ENCODE assay signal across 25 mouse cellular contexts in the genomic region with DNA sequence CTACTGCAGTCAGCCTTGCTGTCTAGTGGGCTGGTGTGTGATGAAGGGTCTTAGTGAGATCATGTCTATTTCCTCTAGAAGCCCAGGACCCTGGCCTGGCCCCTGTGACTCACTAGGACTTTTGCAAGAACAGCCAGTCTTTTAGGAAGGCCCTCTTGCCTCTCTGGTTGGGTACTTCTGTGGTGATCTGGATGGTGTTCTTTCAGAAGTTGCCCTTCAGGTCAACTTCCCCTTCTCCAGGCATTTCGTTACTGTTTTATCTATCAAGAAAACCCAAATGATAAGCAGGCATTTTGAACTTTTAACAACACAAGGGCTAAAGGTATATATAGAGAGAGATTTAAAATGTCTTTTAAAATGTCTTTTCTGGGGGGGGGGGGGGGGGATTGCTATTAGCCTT.
DNase-seq lines count a peak whose midpoint lies in the region; ATAC-seq and TF ChIP-seq lines count a peak whose summit lies in the region.
"Had no signal": no experiment of that assay in that cellular context is flagged by ENCODE, and none has a peak within 500 bp of the region (broad histone marks: within the 10 kb centered on the region; RNA-seq: fewer than 3 reads in every experiment).

No protein-coding gene starts in this region.

- no peaks in the 10 kb centered on the region for H3K4me1 ChIP-seq in kidney, postnatal 0 days (replicated peaks; ENCODE audit: insufficient read depth, low read length)
- H3K4me1 ChIP-seq in MEL (ENCODE audit: control insufficient read depth in 1 of 2, insufficient read depth in 2 of 2, low read length in 2 of 2): peaks cover 7 to 15% of the 10 kb centered on the region in 2 experiments
- H3K4me1 ChIP-seq in forebrain, embryonic 16.5 days (replicated peaks; ENCODE audit: control insufficient read depth, insufficient read depth, low read length): no peaks in the 10 kb centered on the region
- H3K4me1 ChIP-seq: heart, embryonic 13.5 days; limb, embryonic 12.5 days; stomach, embryonic 15.5 days had no signal

- no peaks in the 10 kb centered on the region for H3K79me2 ChIP-seq in MEL (ENCODE audit: control insufficient read depth, insufficient read depth, low read length, poor library complexity)

- intact Hi-C loops in left cerebral cortex, postnatal 14 days (cut with DNase I): no loop called here

- H3K27me3 ChIP-seq in kidney, postnatal 0 days (ENCODE audit: insufficient read depth, low read length): no peaks in the 10 kb centered on the region
- H3K27me3 ChIP-seq in MEL (ENCODE audit: control insufficient read depth in 1 of 2, insufficient read depth in 2 of 2, low read length in 2 of 2): no peaks in the 10 kb centered on the region
- no peaks in the 10 kb centered on the region for H3K27me3 ChIP-seq in forebrain, embryonic 16.5 days (replicated peaks; ENCODE audit: control insufficient read depth, insufficient read depth, low read length)
- H3K27me3 ChIP-seq: CH12.LX; heart, embryonic 13.5 days; limb, embryonic 12.5 days; neural tube, embryonic 15.5 days; stomach, embryonic 15.5 days had no signal

- H3K9me3 ChIP-seq in kidney, postnatal 0 days (replicated peaks; ENCODE audit: low read length): no peaks in the 10 kb centered on the region
- no peaks in the 10 kb centered on the region for H3K9me3 ChIP-seq in MEL (replicated peaks; ENCODE audit: insufficient read depth, low read length)
- no peaks in the 10 kb centered on the region for H3K9me3 ChIP-seq in forebrain, embryonic 16.5 days (ENCODE audit: control insufficient read depth, low read length)
- H3K9me3 ChIP-seq: heart, embryonic 13.5 days; limb, embryonic 12.5 days; neural tube, embryonic 15.5 days; stomach, embryonic 15.5 days had no signal

- no peak for DNase-seq in kidney, postnatal 0 days (ENCODE audit: low spot score)
- DNase-seq in kidney, adult 18-20 months: no peak
- DNase-seq in MEL (ENCODE audit: low read depth, low spot score): peak; percentile 70
- peak; percentile 24 for DNase-seq in c-Kit-positive CD71-negative TER-119-negative erythroid progenitor cells, embryonic 14.5 days (ENCODE audit: low read depth)
- no peak for DNase-seq in left cerebral cortex, postnatal 14 days (ENCODE audit: low spot score in 2 of 2)
- DNase-seq: cerebellum, adult 18-20 months; forebrain, postnatal 0 days; heart, postnatal 10 days; liver, postnatal 0 days; lung, postnatal 4 days; midbrain, embryonic 14.5 days; right cerebral cortex, postnatal 14 days; thymus, postnatal 25 days had no signal

- no peak overlapping the region for H3K4me3 ChIP-seq in kidney, postnatal 0 days (replicated peaks; ENCODE audit: low read depth, low read length)
- H3K4me3 ChIP-seq in MEL (ENCODE audit: control insufficient read depth in 1 of 2, insufficient read depth in 1 of 2, low read depth in 2 of 2, low read length in 2 of 2): no peak overlapping the region
- H3K4me3 ChIP-seq in forebrain, embryonic 16.5 days (replicated peaks; ENCODE audit: low read length): no peak overlapping the region
- H3K4me3 ChIP-seq: erythroblast, embryonic 14.5 days; heart, embryonic 13.5 days; limb, embryonic 12.5 days; neural tube, embryonic 15.5 days; stomach, embryonic 15.5 days had no signal

- no peak; the same call in 1 of the 2 replicates for TF ChIP-seq RAD21 in MEL (IDR thresholded peaks at IDR 0.05; ENCODE audit: low read depth, low read length)

- TF ChIP-seq EP300 in MEL (IDR thresholded peaks at IDR 0.05; ENCODE audit: low read depth in 1 of 2, low read length in 2 of 2): peak; percentile 74 to 79

- no peaks in the 10 kb centered on the region for H3K36me3 ChIP-seq in kidney, postnatal 0 days (ENCODE audit: insufficient read depth, low read length)
- H3K36me3 ChIP-seq in MEL (ENCODE audit: control insufficient read depth in 1 of 2, insufficient read depth in 2 of 2, low read length in 2 of 2): peaks cover 0 to 18% of the 10 kb centered on the region in 2 experiments; a peak in 2 of 4 replicates
- no peaks in the 10 kb centered on the region for H3K36me3 ChIP-seq in forebrain, embryonic 16.5 days (ENCODE audit: control insufficient read depth, insufficient read depth)
- H3K36me3 ChIP-seq: heart, embryonic 13.5 days; limb, embryonic 12.5 days; neural tube, embryonic 15.5 days; stomach, embryonic 15.5 days had no signal

- WGBS in kidney, postnatal 0 days: 67% methylated on average over 1 of the region's 1 CpGs
- 78% methylated on average over 1 of the region's 1 CpGs for WGBS in forebrain, embryonic 16.5 days

- no peak for TF ChIP-seq POLR2A in MEL (IDR thresholded peaks at IDR 0.05; ENCODE audit: control insufficient read depth in 1 of 2, insufficient read depth in 1 of 2, low read depth in 1 of 2, low read length in 2 of 2, poor library complexity in 1 of 2)

- no peak for ATAC-seq in kidney, postnatal 0 days (replicated peaks; ENCODE audit: low FRiP score, low read depth)
- ATAC-seq in megakaryocyte progenitor cell, adult 5-6 weeks (replicated peaks; ENCODE audit: poor library complexity): peak; percentile 72
- ATAC-seq in forebrain, embryonic 16.5 days: no peak
- ATAC-seq: activated CD4-positive, CD25-positive, alpha-beta regulatory T cell, adult 4 months; forebrain, postnatal 0 days; intestine, embryonic 16.5 days; liver, postnatal 0 days; lung, postnatal 0 days had no signal

- no peak overlapping the region for H3K9ac ChIP-seq in kidney, postnatal 0 days (ENCODE audit: low read depth, low read length)
- H3K9ac ChIP-seq in MEL (ENCODE audit: control insufficient read depth, low read depth, low read length, poor library complexity, severe bottlenecking): no peak overlapping the region
- H3K9ac ChIP-seq in forebrain, embryonic 16.5 days (replicated peaks; ENCODE audit: low read depth, low read length): no peak overlapping the region
- H3K9ac ChIP-seq: forebrain, postnatal 0 days; heart, embryonic 13.5 days; limb, embryonic 12.5 days; liver, postnatal 0 days; neural tube, embryonic 15.5 days; stomach, embryonic 15.5 days had no signal

- H3K27ac ChIP-seq in kidney, postnatal 0 days: no peak overlapping the region
- peak overlapping the region; percentile 55; the same call in 1 of the 2 replicates for H3K27ac ChIP-seq in MEL (ENCODE audit: control insufficient read depth, low read depth, low read length)
- no peak overlapping the region for H3K27ac ChIP-seq in forebrain, embryonic 16.5 days (ENCODE audit: low read length)
- H3K27ac ChIP-seq: heart, embryonic 13.5 days; limb, embryonic 12.5 days; neural tube, embryonic 15.5 days; stomach, embryonic 15.5 days had no signal

- TF ChIP-seq CTCF in kidney, postnatal 0 days (IDR thresholded peaks at IDR 0.05; ENCODE audit: low read depth): no peak
- TF ChIP-seq CTCF in MEL (IDR thresholded peaks at IDR 0.05 in 2 of 3, conservative IDR thresholded peaks at IDR 0.05 in 1 of 3; ENCODE audit: control insufficient read depth in 1 of 3, insufficient read depth in 1 of 3, low read depth in 2 of 3, low read length in 3 of 3, poor library complexity in 1 of 3, severe bottlenecking in 1 of 3): no peak

- 0 out of 2 replicates have a peak overlapping the region, but pooled peaks have one; percentile 23 for H3K4me2 ChIP-seq in kidney, postnatal 0 days (ENCODE audit: low read length)
- H3K4me2 ChIP-seq in forebrain, embryonic 16.5 days (ENCODE audit: low read length): no peak overlapping the region
- H3K4me2 ChIP-seq: heart, embryonic 13.5 days; limb, embryonic 12.5 days; liver, embryonic 11.5 days; neural tube, embryonic 15.5 days; stomach, embryonic 15.5 days had no signal

TF ChIP-seq in MEL, 35 proteins besides CTCF, POLR2A, EP300 and RAD21:
- TF ChIP-seq POLR2AphosphoS2 (IDR thresholded peaks at IDR 0.05; ENCODE audit: low read length) (no peak), TCF12 (IDR thresholded peaks at IDR 0.05; ENCODE audit: low read depth, low read length) (0 out of 2 replicates have a peak, but pooled peaks have one; percentile 30), HCFC1 (IDR thresholded peaks at IDR 0.05; ENCODE audit: low read depth, low read length) (no peak), GATA1 (IDR thresholded peaks at IDR 0.05; ENCODE audit: low read depth, low read length) (peak; percentile 85), TAL1 (IDR thresholded peaks at IDR 0.05; ENCODE audit: low read length) (no peak), CHD1 (IDR thresholded peaks at IDR 0.05; ENCODE audit: low read depth, low read length) (no peak), ZC3H11A (IDR thresholded peaks at IDR 0.05; ENCODE audit: low read depth, low read length) (no peak), MYB (IDR thresholded peaks at IDR 0.05; ENCODE audit: low read depth, low read length) (peak; percentile 55; the same call in 1 of the 2 replicates)

Comparison
In these comparisons a context has a peak if more than half of its experiments do, and no peak if none do; other contexts are left out.
1. DNase-seq: peak in MEL (single experiment) and c-Kit-positive CD71-negative TER-119-negative erythroid progenitor cells, embryonic 14.5 days (single experiment); none in kidney, postnatal 0 days (single experiment), kidney, adult 18-20 months (single experiment) and left cerebral cortex, postnatal 14 days (0 of 2).